13 mouse cellular contexts compared by ENCODE assay signal in genomic region chr13:107303322-107303721, GRCm38 (mm10).
"Had no signal": no experiment of that assay in that cellular context is flagged by ENCODE, and none has a peak within 500 bp of the region (broad histone marks: within the 10 kb centered on the region; RNA-seq: fewer than 3 reads in every experiment).

No protein-coding gene starts in this region.

- ATAC-seq: liver, embryonic 12.5 days had no signal

- H3K4me3 ChIP-seq: limb, embryonic 15.5 days; liver, embryonic 12.5 days; neural tube, embryonic 12.5 days; stomach, embryonic 15.5 days had no signal

- H3K9ac ChIP-seq: limb, embryonic 15.5 days; liver, embryonic 12.5 days; neural tube, embryonic 12.5 days; stomach, embryonic 15.5 days had no signal

- H3K4me1 ChIP-seq: limb, embryonic 15.5 days; liver, embryonic 12.5 days; neural tube, embryonic 12.5 days; stomach, embryonic 15.5 days had no signal

- H3K36me3 ChIP-seq: limb, embryonic 15.5 days; liver, embryonic 12.5 days; neural tube, embryonic 12.5 days; stomach, embryonic 15.5 days had no signal

- H3K27ac ChIP-seq: kidney, postnatal 0 days; limb, embryonic 15.5 days; liver, embryonic 12.5 days; neural tube, embryonic 12.5 days; stomach, embryonic 15.5 days had no signal

- H3K27me3 ChIP-seq: limb, embryonic 15.5 days; liver, embryonic 12.5 days; neural tube, embryonic 12.5 days; stomach, embryonic 15.5 days had no signal

- H3K9me3 ChIP-seq: limb, embryonic 15.5 days; liver, embryonic 12.5 days; neural tube, embryonic 12.5 days; stomach, embryonic 15.5 days had no signal

- H3K4me2 ChIP-seq: limb, embryonic 15.5 days; liver, embryonic 12.5 days; neural tube, embryonic 12.5 days; stomach, embryonic 15.5 days had no signal

- DNase-seq: kidney, adult 8-10 months; kidney, postnatal 36 days; layer of hippocampus, adult 9-11 months; layer of hippocampus, postnatal 36 days; midbrain, embryonic 14.5 days; right cerebral cortex, postnatal 14 days; thymus, adult 2 months; thymus, postnatal 25 days had no signal
